Mouse (Mus musculus) olfactory bulb, adult 2 months (tissue): Measurements from ENCODE around the gene Sncb.

Experiments used
- CTCF ChIP-seq: fragments of 200-500 bp; IDR thresholded peaks from 2 replicates; pipeline ENCODE4 v1.5.1; 2012; ENCODE audit warnings: low read depth, mild to moderate bottlenecking, low read length, moderate library complexity; ENCODE audit not compliant: insufficient read depth
- POLR2A ChIP-seq: fragments of 200-500 bp; IDR thresholded peaks from 2 replicates; pipeline ENCODE4 v1.6.1; 2012; ENCODE audit warnings: mild to moderate bottlenecking, low read depth, low read length, moderate library complexity; ENCODE audit not compliant: insufficient read depth

DNA sequence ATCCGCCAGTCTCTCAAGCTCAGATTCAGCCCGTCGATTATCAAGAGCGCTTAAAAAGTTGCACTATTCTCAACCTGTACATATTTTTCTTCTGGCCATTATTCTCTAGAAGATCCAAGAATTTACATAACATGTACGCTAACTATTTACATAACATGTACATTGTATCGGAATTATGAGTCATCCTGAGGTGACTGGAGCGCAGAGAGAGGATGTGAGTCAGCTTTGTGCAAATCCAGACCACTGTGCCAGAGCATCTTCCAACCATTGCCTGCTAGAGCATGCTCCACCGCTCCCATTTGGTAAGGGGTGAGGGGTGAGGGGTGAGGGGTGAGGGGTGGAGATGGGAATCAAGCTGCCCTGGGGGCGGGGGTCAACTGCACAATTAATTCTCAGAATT lies 47.0 kb upstream of the Sncb start:
- TF ChIP-seq POLR2A, result no peak
- TF ChIP-seq CTCF, result no peak
